Mouse (Mus musculus) myocyte (in vitro differentiated cells): ENCODE data around the gene Dnajc5.

Experiments used
- POLR2A ChIP-seq: IDR thresholded peaks from one replicate; pipeline ENCODE4 v1.6.1; 2011; ENCODE audit warnings: low read depth, mild to moderate bottlenecking, control low read depth, moderate library complexity; ENCODE audit not compliant: insufficient read length
- TCF12 ChIP-seq: IDR thresholded peaks from one replicate; pipeline ENCODE4 v1.6.1; 2011; ENCODE audit warnings: mild to moderate bottlenecking, control low read depth; ENCODE audit not compliant: poor library complexity, insufficient read depth, severe bottlenecking
- USF1 ChIP-seq: IDR thresholded peaks from one replicate; pipeline ENCODE4 v1.6.1; 2011; ENCODE audit warnings: low read depth, mild to moderate bottlenecking, control low read depth, moderate library complexity

DNA sequence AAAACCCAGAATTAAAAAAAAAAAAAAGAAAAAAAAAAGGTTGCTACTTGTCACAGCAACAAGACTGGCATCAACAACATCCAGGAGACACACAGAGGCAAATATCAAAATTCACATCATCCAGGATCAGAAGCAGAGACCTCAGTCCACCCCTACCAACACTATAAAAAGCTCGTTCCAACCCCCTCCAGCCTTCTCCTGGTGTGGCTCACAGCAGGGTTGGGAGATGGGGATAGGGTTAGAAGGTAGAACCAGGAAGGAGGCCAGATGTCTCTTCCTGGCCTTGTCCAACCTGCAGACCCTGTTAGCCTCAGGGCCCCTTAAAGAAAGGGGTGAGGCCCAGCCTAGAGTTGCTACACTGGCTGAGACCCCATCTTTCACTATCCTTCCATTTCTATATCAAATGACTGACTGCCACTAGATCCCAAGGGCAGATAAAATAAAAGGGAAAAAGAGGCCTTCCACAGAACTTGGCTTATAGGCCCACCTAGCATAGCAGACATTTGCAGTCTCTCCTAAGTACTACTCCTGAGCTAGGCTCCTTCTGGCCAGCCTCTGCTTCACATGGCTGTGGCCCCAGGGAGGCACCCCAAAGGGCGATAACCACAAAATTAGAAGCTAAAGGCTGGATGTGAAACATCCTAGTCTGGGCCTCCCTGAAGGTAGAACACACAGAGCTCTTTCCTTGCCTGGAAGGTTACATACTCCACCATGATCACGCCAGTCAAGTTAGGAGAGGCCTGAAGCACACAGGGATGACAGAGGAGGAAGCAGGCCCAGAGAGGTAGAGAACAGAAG lies 63.4 kb downstream of the Dnajc5 start:
- TF ChIP-seq TCF12 (no peak), POLR2A (no peak), USF1 (no peak)
